Mouse (Mus musculus) spleen, adult 2 months (tissue): ENCODE results near the gene Hnrnph1.

ENCODE experiments used
- CTCF ChIP-seq: fragments of 200-500 bp; IDR thresholded peaks from 2 replicates; pipeline ENCODE4 v1.5.1; 2011; ENCODE audit warnings: mild to moderate bottlenecking, inconsistent platforms; ENCODE audit not compliant: insufficient read depth, insufficient read length, insufficient replicate concordance; ENCODE audit errors: extremely low read depth
- POLR2A ChIP-seq: fragments of 200-500 bp; IDR thresholded peaks from 2 replicates; pipeline ENCODE4 v1.6.1; 2011; ENCODE audit warnings: low read depth, low read length, inconsistent platforms

- TF ChIP-seq CTCF (no peak), POLR2A (no peak)
Measured at GRCm38 (mm10) chr11:50373086-50373485, 3.7 kb upstream of the Hnrnph1 start.
